Mouse (Mus musculus): Measurements from ENCODE around the gene Hoxa6.

- TF ChIP-seq POLR2A (IDR thresholded peaks at IDR 0.05; ENCODE audit: extremely low read depth, insufficient read depth, low read length) (no peak), CTCF (IDR thresholded peaks at IDR 0.05; ENCODE audit: low read depth, low read length) (no peak)
Measured at GRCm38 (mm10) chr6:52232984-52233545, 24.5 kb upstream of the Hoxa6 start.
